Mouse (Mus musculus) hindbrain, postnatal 0 days (tissue): ENCODE measurements around the gene Lrrk1. TPM values are rescaled to one million over a fixed set of nuclear protein-coding genes. Genes with fewer than 3 reads are reported as not detected.

ENCODE experiments used
- ATAC-seq: fragments of 200-750 bp; cut with Nextera tagmentation; 2 replicates; pipeline ENCODE4 v1.8.0; 2017; ENCODE audit warnings: mild to moderate bottlenecking, moderate TSS enrichment, moderate library complexity
- DNase-seq: peaks from one replicate; pipeline ENCODE4 v3.0.0-alpha.2; 2015; ENCODE audit warnings: low spot score
- H3K27ac ChIP-seq: fragments of 300-500 bp; sonication (generic); 2 replicates; pipeline ENCODE4 v1.5.1; 2014; ENCODE audit warnings: mild to moderate bottlenecking
- H3K27me3 ChIP-seq: fragments of 300-500 bp; sonication (generic); 2 replicates; pipeline ENCODE4 v1.6.1; 2014; ENCODE audit warnings: low read length, mixed read lengths; ENCODE audit not compliant: insufficient read depth
- H3K36me3 ChIP-seq: fragments of 300-500 bp; sonication (generic); 2 replicates; pipeline ENCODE4 v1.6.1; 2014; ENCODE audit warnings: low read length, mixed read lengths; ENCODE audit not compliant: insufficient read depth
- H3K4me1 ChIP-seq: fragments of 300-500 bp; sonication (generic); 2 replicates; pipeline ENCODE4 v1.6.1; 2014; ENCODE audit warnings: antibody characterized with exemption, low read length, mixed read lengths; ENCODE audit not compliant: insufficient read depth
- H3K4me2 ChIP-seq: fragments of 300-500 bp; sonication (generic); 2 replicates; pipeline ENCODE4 v1.6.1; 2014; ENCODE audit warnings: low read depth, mild to moderate bottlenecking, low read length, moderate library complexity, mixed read lengths
- H3K4me3 ChIP-seq: fragments of 300-500 bp; sonication (generic); 2 replicates; pipeline ENCODE4 v1.5.1; 2014; ENCODE audit warnings: low read length
- H3K9ac ChIP-seq: fragments of 300-500 bp; sonication (generic); replicated peaks from 2 replicates; pipeline ENCODE4 v1.6.1; 2014; ENCODE audit warnings: mild to moderate bottlenecking, low read length, moderate library complexity, mixed read lengths
- H3K9me3 ChIP-seq: fragments of 300-500 bp; sonication (generic); 2 replicates; pipeline ENCODE4 v1.6.1; 2016; ENCODE audit warnings: low read length, mixed read lengths
- CTCF ChIP-seq: IDR thresholded peaks from 2 replicates; pipeline ENCODE4 v1.5.1; 2016; ENCODE audit warnings: antibody characterized with exemption, control low read depth, low read depth
- WGBS: fragments of 180-500 bp; shearing (Covaris S2); extraction: QIAGEN DNeasy Blood & Tissue Kit; methylation state at CpG from one replicate; pipeline ENCODE4 v1.1.7; 2014; 5-methylcytosine and 5-hydroxymethylcytosine counted together
- polyA plus RNA-seq: library from polyadenylated mRNA; unstranded; fragments of >200 nt; fragmentation: Nextera tagmentation; extraction: Ambion mirVana; gene quantifications from 2 replicates; pipeline ENCODE4 v1.2.1, GENCODE M21; 2015
- total RNA-seq: library from RNA; depleted of rRNA; stranded (reverse); fragments of >200 nt; gene quantifications from 2 replicates; pipeline ENCODE4 v1.2.3, GENCODE M21; 2014

The Lrrk1 gene
- total and polyA plus RNA-seq, 2 experiments from 2014 or later: 2.5 to 4.1 TPM

GRCm38 (mm10) chr7:66332340-66332739 is 55.8 kb downstream of the Lrrk1 start:
- Histone ChIP-seq H3K27me3 (no peaks in the 10 kb centered on the region), H3K4me3 (no peak overlapping the region), H3K4me1 (no peaks in the 10 kb centered on the region), H3K9ac (no peak overlapping the region), H3K9me3 (no peaks in the 10 kb centered on the region), H3K4me2 (no peak overlapping the region), H3K36me3 (no peaks in the 10 kb centered on the region), H3K27ac (no peak overlapping the region)
- no peak for ATAC-seq
- DNase-seq: no peak
- WGBS: 79% methylated on average over 8 of the region's 8 CpGs
- no peak for TF ChIP-seq CTCF

- no peak overlapping the region for H3K27ac ChIP-seq
- DNase-seq (no peak), ATAC-seq (no peak)
- H3K27me3 ChIP-seq: no peaks in the 10 kb centered on the region
- no peaks in the 10 kb centered on the region for H3K9me3 ChIP-seq
- no peak for TF ChIP-seq CTCF
- 83% methylated on average over 9 of the region's 9 CpGs for WGBS
- no peak overlapping the region for H3K4me2 ChIP-seq
- H3K9ac ChIP-seq: no peak overlapping the region
- no peak overlapping the region for H3K4me3 ChIP-seq
- no peaks in the 10 kb centered on the region for H3K36me3 ChIP-seq
- no peaks in the 10 kb centered on the region for H3K4me1 ChIP-seq
Observed at GRCm38 (mm10) chr7:66330610-66331009, 57.5 kb downstream of the Lrrk1 start.

DNA sequence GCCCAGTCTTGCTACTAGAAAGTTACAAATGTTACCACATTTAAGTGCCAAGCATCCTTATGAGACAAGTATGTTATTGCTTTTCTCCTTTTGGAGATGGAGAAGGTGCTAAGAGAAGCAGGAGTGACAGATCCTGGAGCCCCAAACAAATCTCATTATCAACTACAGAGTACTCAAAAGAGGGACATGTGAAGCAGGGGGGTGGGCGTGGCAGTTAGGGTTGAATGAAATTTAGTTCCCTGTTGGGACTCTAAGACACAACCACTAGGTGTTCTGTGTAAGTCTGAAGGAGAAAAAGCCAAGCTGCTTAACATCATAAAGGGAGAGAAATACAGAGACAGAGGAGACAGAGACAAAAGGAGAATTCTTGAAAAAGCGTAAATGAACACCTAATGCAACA is 60.6 kb downstream of the Lrrk1 start:
- Histone ChIP-seq H3K27me3 (no peaks in the 10 kb centered on the region), H3K27ac (no peak overlapping the region), H3K36me3 (no peaks in the 10 kb centered on the region), H3K4me1 (no peaks in the 10 kb centered on the region), H3K4me2 (no peak overlapping the region), H3K9ac (no peak overlapping the region), H3K9me3 (no peaks in the 10 kb centered on the region), H3K4me3 (no peak overlapping the region)
- 76% methylated on average over 2 of the region's 2 CpGs for WGBS
- DNase-seq (no peak), ATAC-seq (no peak)
- TF ChIP-seq CTCF: no peak

- no peak for TF ChIP-seq CTCF
- no peaks in the 10 kb centered on the region for H3K36me3 ChIP-seq
- no peak overlapping the region for H3K4me2 ChIP-seq
- DNase-seq (no peak), ATAC-seq (no peak)
- no peak overlapping the region for H3K4me3 ChIP-seq
- no peaks in the 10 kb centered on the region for H3K9me3 ChIP-seq
- 66% methylated on average over 3 of the region's 3 CpGs for WGBS
- no peak overlapping the region for H3K27ac ChIP-seq
- peaks cover 5% of the 10 kb centered on the region; the same call in 1 of the 2 replicates for H3K4me1 ChIP-seq
- no peak overlapping the region for H3K9ac ChIP-seq
- no peaks in the 10 kb centered on the region for H3K27me3 ChIP-seq
Observed at GRCm38 (mm10) chr7:66325419-66326053, 62.6 kb downstream of the Lrrk1 start.

DNA sequence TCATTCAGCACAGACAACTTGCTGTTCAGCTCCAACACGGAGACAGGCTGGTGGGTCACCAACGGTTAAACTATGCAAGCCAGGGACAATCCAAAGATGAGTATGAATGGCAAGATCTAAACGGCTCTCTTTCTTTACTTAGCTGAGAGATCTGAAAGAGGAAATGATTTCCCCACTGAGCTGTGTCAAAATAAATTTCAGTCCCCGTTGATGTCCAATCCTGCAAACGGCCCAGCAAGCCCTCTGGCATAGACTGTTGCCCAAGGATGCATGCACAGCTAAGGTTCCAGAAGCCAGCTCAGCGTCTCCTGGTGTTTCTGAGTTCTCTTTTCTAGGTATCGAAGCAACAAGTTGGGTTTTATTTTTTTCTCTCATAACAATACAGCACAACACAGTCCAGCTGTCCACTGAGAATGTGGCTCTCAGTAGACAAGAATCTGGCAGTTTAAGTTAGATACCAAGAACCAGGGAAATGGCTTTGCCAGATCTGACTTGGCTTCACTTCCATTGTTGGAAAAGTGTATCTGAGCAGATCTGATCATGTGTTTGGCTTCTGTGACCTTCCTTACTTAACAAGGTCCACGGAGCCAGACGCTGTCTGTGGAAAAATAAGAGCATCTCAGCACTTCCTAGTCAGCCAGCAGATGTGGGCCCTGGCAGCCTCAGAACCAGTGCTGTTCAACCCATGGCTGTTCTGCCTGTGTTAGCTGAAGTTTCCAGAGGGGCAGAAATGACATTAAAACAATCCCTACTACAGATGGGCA is 64.7 kb downstream of the Lrrk1 start:
- TF ChIP-seq CTCF: no peak
- H3K4me1 ChIP-seq: peaks cover 9% of the 10 kb centered on the region; the same call in 1 of the 2 replicates
- H3K27ac ChIP-seq: no peak overlapping the region
- no peaks in the 10 kb centered on the region for H3K9me3 ChIP-seq
- ATAC-seq (no peak), DNase-seq (no peak)
- H3K4me3 ChIP-seq: no peak overlapping the region
- 62% methylated on average over 9 of the region's 9 CpGs for WGBS
- H3K27me3 ChIP-seq: no peaks in the 10 kb centered on the region
- no peak overlapping the region for H3K9ac ChIP-seq
- no peak overlapping the region for H3K4me2 ChIP-seq
- H3K36me3 ChIP-seq: no peaks in the 10 kb centered on the region

- ATAC-seq (no peak), DNase-seq (peak; percentile 64)
Observed at GRCm38 (mm10) chr7:66320996-66321395, 67.2 kb downstream of the Lrrk1 start.

GRCm38 (mm10) chr7:66318147-66318546 is 70.0 kb downstream of the Lrrk1 start:
- Histone ChIP-seq H3K27me3 (no peaks in the 10 kb centered on the region), H3K4me3 (no peak overlapping the region), H3K27ac (no peak overlapping the region), H3K4me2 (no peak overlapping the region), H3K4me1 (peaks cover 9% of the 10 kb centered on the region; the same call in 1 of the 2 replicates), H3K9me3 (no peaks in the 10 kb centered on the region), H3K36me3 (no peaks in the 10 kb centered on the region), H3K9ac (no peak overlapping the region)
- no peak for ATAC-seq
- DNase-seq: no peak
- no peak for TF ChIP-seq CTCF
- 89% methylated on average over 6 of the region's 6 CpGs for WGBS

More at GRCm38 (mm10) chr7:66320996-66321395, 67.2 kb downstream of the Lrrk1 start:
- 37% methylated on average over 5 of the region's 5 CpGs for WGBS
- Histone ChIP-seq H3K9me3 (no peaks in the 10 kb centered on the region), H3K4me1 (peaks cover 9% of the 10 kb centered on the region; the same call in 1 of the 2 replicates), H3K9ac (no peak overlapping the region), H3K4me2 (no peak overlapping the region), H3K36me3 (no peaks in the 10 kb centered on the region), H3K27ac (no peak overlapping the region), H3K4me3 (no peak overlapping the region), H3K27me3 (no peaks in the 10 kb centered on the region)
- TF ChIP-seq CTCF: no peak
